Mouse (Mus musculus) heart, embryonic 13.5 days (tissue): ENCODE data around the gene Gtpbp6. TPM values are rescaled to one million over a fixed set of nuclear protein-coding genes. Genes with fewer than 3 reads are reported as not detected.

Experiments
- ATAC-seq: fragments of 200-750 bp; cut with Nextera tagmentation; 2 replicates; pipeline ENCODE4 v1.8.0; 2017; ENCODE audit warnings: moderate TSS enrichment; ENCODE audit not compliant: insufficient number of reproducible peaks, low FRiP score, low TSS enrichment; ENCODE audit errors: extremely low read depth
- H3K27ac ChIP-seq: fragments of 300-500 bp; sonication (generic); replicated peaks from 2 replicates; pipeline ENCODE4 v1.5.1; 2015; ENCODE audit warnings: moderate library complexity, mild to moderate bottlenecking, inconsistent platforms
- H3K27me3 ChIP-seq: fragments of 300-500 bp; sonication (generic); replicated peaks from 2 replicates; pipeline ENCODE4 v1.6.1; 2015; ENCODE audit warnings: mild to moderate bottlenecking, inconsistent platforms
- H3K36me3 ChIP-seq: fragments of 300-500 bp; sonication (generic); 2 replicates; pipeline ENCODE4 v1.6.1; 2015; ENCODE audit warnings: mild to moderate bottlenecking, inconsistent platforms
- H3K4me1 ChIP-seq: fragments of 300-500 bp; sonication (generic); 2 replicates; pipeline ENCODE4 v1.6.1; 2015; ENCODE audit warnings: inconsistent platforms
- H3K4me2 ChIP-seq: fragments of 300-500 bp; sonication (generic); 2 replicates; pipeline ENCODE4 v1.6.1; 2015; ENCODE audit warnings: inconsistent platforms, mild to moderate bottlenecking, moderate library complexity
- H3K4me3 ChIP-seq: fragments of 300-500 bp; sonication (generic); 2 replicates; pipeline ENCODE4 v1.5.1; 2015; ENCODE audit warnings: moderate library complexity, mild to moderate bottlenecking, inconsistent platforms
- H3K9ac ChIP-seq: fragments of 300-500 bp; sonication (generic); 2 replicates; pipeline ENCODE4 v1.6.1; 2015; ENCODE audit warnings: inconsistent platforms, mild to moderate bottlenecking, moderate library complexity
- H3K9me3 ChIP-seq: fragments of 300-500 bp; sonication (generic); 2 replicates; pipeline ENCODE4 v1.6.1; 2016; ENCODE audit warnings: inconsistent platforms
- WGBS: fragments of 180-500 bp; shearing (Covaris S2); methylation state at CpG from one replicate; pipeline ENCODE4 v1.1.7; 2015; ENCODE audit warnings: mixed read lengths; 5-methylcytosine and 5-hydroxymethylcytosine counted together
- polyA plus RNA-seq: library from polyadenylated mRNA; unstranded; fragments of >200 nt; fragmentation: Nextera tagmentation; extraction: Ambion mirVana; gene quantifications from 2 replicates; pipeline ENCODE4 v1.2.1, GENCODE M21; 2015

Gtpbp6 gene
- polyA plus RNA-seq, 1 experiment from 2014 or later = 21.1 TPM

GRCm38 (mm10) chr5:110106901-110107564 is 964 bp downstream of the Gtpbp6 start:
- peak; percentile 47; the same call in 1 of the 2 replicates for ATAC-seq
- peaks cover 48% of the 10 kb centered on the region for H3K36me3 ChIP-seq
- WGBS = 15% methylated on average over 39 of the region's 41 CpGs

GRCm38 (mm10) chr5:110106140-110106871 is 1.7 kb downstream of the Gtpbp6 start:
- H3K27ac ChIP-seq = no peak overlapping the region
- peaks cover 28% of the 10 kb centered on the region for H3K4me1 ChIP-seq
- H3K4me2 ChIP-seq = peak overlapping the region; percentile 94
- peaks cover 45% of the 10 kb centered on the region for H3K36me3 ChIP-seq
- peak overlapping the region; percentile 95 for H3K4me3 ChIP-seq
- no peaks in the 10 kb centered on the region for H3K9me3 ChIP-seq
- peaks cover 3% of the 10 kb centered on the region; the same call in 1 of the 2 replicates for H3K27me3 ChIP-seq
- peak overlapping the region; percentile 95 for H3K9ac ChIP-seq
- ATAC-seq = no peak
- 90% methylated on average over 26 of the region's 26 CpGs for WGBS

More at GRCm38 (mm10) chr5:110106901-110107564, 964 bp downstream of the Gtpbp6 start:
- Histone ChIP-seq H3K27ac (peak overlapping the region; percentile 99), H3K9ac (peak overlapping the region; percentile 95), H3K9me3 (no peaks in the 10 kb centered on the region), H3K4me2 (peak overlapping the region; percentile 94), H3K4me1 (peaks cover 20% of the 10 kb centered on the region), H3K4me3 (peak overlapping the region; percentile 95), H3K27me3 (no peaks in the 10 kb centered on the region)

- no peak overlapping the region for H3K9ac ChIP-seq
- no peak overlapping the region for H3K4me2 ChIP-seq
- WGBS = 90% methylated on average over 36 of the region's 36 CpGs
- ATAC-seq = no peak
- peaks cover 18% of the 10 kb centered on the region for H3K27me3 ChIP-seq
- peaks cover 45% of the 10 kb centered on the region for H3K36me3 ChIP-seq
- no peak overlapping the region for H3K27ac ChIP-seq
- H3K9me3 ChIP-seq = no peaks in the 10 kb centered on the region
- peaks cover 35% of the 10 kb centered on the region for H3K4me1 ChIP-seq
- no peak overlapping the region for H3K4me3 ChIP-seq
These were observed 3.2 kb downstream of the Gtpbp6 start for GRCm38 (mm10) chr5:110104616-110105380.

GRCm38 (mm10) chr5:110103901-110104615 is 3.9 kb downstream of the Gtpbp6 start:
- Histone ChIP-seq H3K36me3 (peaks cover 45% of the 10 kb centered on the region), H3K9me3 (no peaks in the 10 kb centered on the region), H3K4me1 (peaks cover 35% of the 10 kb centered on the region), H3K4me3 (no peak overlapping the region), H3K27me3 (peaks cover 21% of the 10 kb centered on the region), H3K27ac (no peak overlapping the region), H3K9ac (no peak overlapping the region), H3K4me2 (no peak overlapping the region)
- no peak for ATAC-seq
- 91% methylated on average over 27 of the region's 27 CpGs for WGBS

GRCm38 (mm10) chr5:110102853-110103625 is 5.0 kb downstream of the Gtpbp6 start:
- Histone ChIP-seq H3K9ac (no peak overlapping the region), H3K4me3 (no peak overlapping the region), H3K27me3 (peaks cover 29% of the 10 kb centered on the region), H3K9me3 (no peaks in the 10 kb centered on the region), H3K4me1 (peaks cover 35% of the 10 kb centered on the region), H3K27ac (no peak overlapping the region), H3K36me3 (peaks cover 45% of the 10 kb centered on the region), H3K4me2 (no peak overlapping the region)
- ATAC-seq = no peak
- 91% methylated on average over 19 of the region's 19 CpGs for WGBS

- H3K4me2 ChIP-seq = peak overlapping the region; percentile 84
- H3K4me3 ChIP-seq = peak overlapping the region; percentile 44; the same call in 1 of the 2 replicates
- no peak overlapping the region for H3K9ac ChIP-seq
- ATAC-seq = no peak
- no peak overlapping the region for H3K27ac ChIP-seq
- peaks cover 35% of the 10 kb centered on the region for H3K4me1 ChIP-seq
- peaks cover 29% of the 10 kb centered on the region for H3K27me3 ChIP-seq
- WGBS = 84% methylated on average over 13 of the region's 13 CpGs
- no peaks in the 10 kb centered on the region for H3K9me3 ChIP-seq
- H3K36me3 ChIP-seq = peaks cover 45% of the 10 kb centered on the region
These were observed 5.6 kb downstream of the Gtpbp6 start for GRCm38 (mm10) chr5:110102429-110102828.

GRCm38 (mm10) chr5:110101716-110102347 is 6.2 kb downstream of the Gtpbp6 start:
- Histone ChIP-seq H3K9ac (peak overlapping the region; percentile 67), H3K4me3 (peak overlapping the region; percentile 44), H3K27me3 (peaks cover 29% of the 10 kb centered on the region), H3K9me3 (no peaks in the 10 kb centered on the region), H3K27ac (no peak overlapping the region), H3K4me1 (peaks cover 32% of the 10 kb centered on the region), H3K4me2 (peak overlapping the region; percentile 84), H3K36me3 (peaks cover 45% of the 10 kb centered on the region)
- peak; percentile 39; the same call in 1 of the 2 replicates for ATAC-seq
- 9% methylated on average over 34 of the region's 34 CpGs for WGBS

- Histone ChIP-seq H3K4me3 (peak overlapping the region; percentile 44), H3K4me2 (peak overlapping the region; percentile 84), H3K27me3 (peaks cover 29% of the 10 kb centered on the region), H3K9me3 (no peaks in the 10 kb centered on the region), H3K27ac (no peak overlapping the region), H3K36me3 (peaks cover 39% of the 10 kb centered on the region), H3K4me1 (peaks cover 25% of the 10 kb centered on the region), H3K9ac (peak overlapping the region; percentile 67)
- no peak; the same call in 1 of the 2 replicates for ATAC-seq
- 3% methylated on average over 36 of the region's 37 CpGs for WGBS
These were observed 6.9 kb downstream of the Gtpbp6 start for GRCm38 (mm10) chr5:110100921-110101631.

- H3K4me1 ChIP-seq = peaks cover 28% of the 10 kb centered on the region
- 0 out of 2 replicates have a peak within 1 kb of the TSS, but pooled peaks have one; percentile 67 for H3K9ac ChIP-seq
- H3K9me3 ChIP-seq = no peaks in the 10 kb centered on the region
- 8% methylated on average over 25 of the region's 25 CpGs for WGBS
- no peak within 1 kb of the TSS for H3K27ac ChIP-seq
- peaks cover 29% of the 10 kb centered on the region for H3K27me3 ChIP-seq
- H3K36me3 ChIP-seq = peaks cover 27% of the 10 kb centered on the region
- ATAC-seq = 0 out of 2 replicates have a peak, but pooled peaks have one; percentile 29
- peak within 1 kb of the TSS; percentile 84 for H3K4me2 ChIP-seq
- H3K4me3 ChIP-seq = peak within 1 kb of the TSS; percentile 44
These were observed 8.1 kb downstream of the Gtpbp6 start, which contains the start of gene Plcxd1 for GRCm38 (mm10) chr5:110099656-110100580. Gene Plcxd1 (plus strand): TSS chr5:110099969.
